Mouse (Mus musculus): ENCODE data around the gene Cflar. TPM values are rescaled to one million over a fixed set of nuclear protein-coding genes. Genes with fewer than 3 reads are reported as not detected.
"Not testable (repeated sequence)": the region's sequence is repeated elsewhere in the genome, so short reads cannot be mapped to it uniquely, and the experiment has no call there.

The Cflar gene
- 43.6 and 45.3 TPM in 2 replicates for polyA plus RNA-seq (2015; fragmentation: Nextera tagmentation; extraction: Ambion mirVana)

DNA sequence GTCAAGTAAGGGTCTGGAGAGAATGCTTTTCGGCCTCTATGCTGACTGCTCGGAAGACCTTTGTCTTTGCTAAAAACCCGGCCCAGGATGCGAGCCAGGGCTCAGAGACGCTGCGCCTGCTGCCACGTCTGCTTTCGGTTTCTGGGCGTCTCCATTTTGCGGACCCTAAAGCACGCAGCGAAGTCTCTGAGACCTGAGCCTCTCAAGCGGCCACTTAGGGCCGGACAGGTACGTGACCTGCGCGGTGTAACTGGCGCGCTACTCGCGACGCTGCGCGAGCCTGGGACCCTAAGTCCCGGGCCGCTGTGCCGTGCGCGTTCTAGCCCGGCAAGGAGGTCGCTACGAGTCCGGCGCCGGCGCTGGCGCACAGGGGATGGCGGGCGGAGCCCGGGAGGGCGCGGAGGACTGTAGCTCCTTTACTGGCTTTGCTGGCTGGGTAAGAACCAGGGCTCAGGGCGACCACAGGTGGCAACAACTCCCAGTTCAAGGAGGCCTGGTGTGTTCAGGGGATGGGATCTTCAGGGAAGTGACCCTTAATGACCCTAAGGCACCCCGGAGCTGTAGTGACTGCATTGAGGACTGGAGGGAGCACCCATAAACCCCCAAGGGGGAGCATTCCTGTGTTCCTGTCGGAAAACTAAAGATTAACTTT is at the start of gene Cflar:
Gene Cflar (plus strand): TSS at position 144 of the 652 bp plus-strand sequence.
- no peaks in the 10 kb centered on the region for H3K27me3 ChIP-seq (ENCODE audit: control insufficient read depth, insufficient read depth, low read length)
- H3K9ac ChIP-seq (ENCODE audit: low read length) = peak within 1 kb of the TSS; percentile 94
- H3K9me3 ChIP-seq (ENCODE audit: control insufficient read depth, low read length) = no peaks in the 10 kb centered on the region
- no peaks in the 10 kb centered on the region for H3K36me3 ChIP-seq (ENCODE audit: control insufficient read depth, insufficient read depth, low read length)
- no peak for TF ChIP-seq CTCF (IDR thresholded peaks at IDR 0.05; ENCODE audit: low read depth)
- TF ChIP-seq EP300 (optimal IDR thresholded peaks at IDR 0.05) = no peak
- peak within 1 kb of the TSS; percentile 70 for H3K4me3 ChIP-seq (ENCODE audit: low read depth, low read length)
- DNase-seq (ENCODE audit: low spot score) = peak; percentile 76
- peak within 1 kb of the TSS; percentile 100 for H3K27ac ChIP-seq (replicated peaks)
- peak; percentile 58 for ATAC-seq (ENCODE audit: low FRiP score, low TSS enrichment)
- no peaks in the 10 kb centered on the region for H3K4me1 ChIP-seq (replicated peaks; ENCODE audit: control insufficient read depth, insufficient read depth)
- H3K4me2 ChIP-seq (replicated peaks; ENCODE audit: low read depth) = peak within 1 kb of the TSS; percentile 55
- under 1% methylated on average over 45 of the region's 45 CpGs for WGBS

DNA sequence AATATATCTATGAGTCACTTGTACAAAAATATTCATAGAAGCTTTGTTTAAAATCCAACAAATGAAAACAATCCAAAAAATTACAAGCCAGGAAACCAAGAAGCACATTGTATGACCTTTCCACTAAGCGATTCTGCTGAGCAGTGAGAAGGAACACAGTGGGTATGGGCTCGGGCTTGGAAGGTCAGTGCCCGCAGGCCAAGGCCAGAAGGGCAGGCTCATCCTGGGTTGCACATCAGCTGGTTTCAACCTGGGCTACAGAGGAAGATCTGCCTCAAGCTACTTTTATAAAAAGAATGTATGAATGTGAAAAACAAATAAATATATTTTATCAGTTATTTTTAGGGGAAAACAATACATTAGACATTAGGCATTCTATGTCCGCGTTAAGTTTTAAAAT is 48.6 kb upstream of the Cflar start:
- WGBS = 92% methylated on average over 5 of the region's 5 CpGs
- H3K27ac ChIP-seq (replicated peaks) = not testable (repeated sequence)

DNA sequence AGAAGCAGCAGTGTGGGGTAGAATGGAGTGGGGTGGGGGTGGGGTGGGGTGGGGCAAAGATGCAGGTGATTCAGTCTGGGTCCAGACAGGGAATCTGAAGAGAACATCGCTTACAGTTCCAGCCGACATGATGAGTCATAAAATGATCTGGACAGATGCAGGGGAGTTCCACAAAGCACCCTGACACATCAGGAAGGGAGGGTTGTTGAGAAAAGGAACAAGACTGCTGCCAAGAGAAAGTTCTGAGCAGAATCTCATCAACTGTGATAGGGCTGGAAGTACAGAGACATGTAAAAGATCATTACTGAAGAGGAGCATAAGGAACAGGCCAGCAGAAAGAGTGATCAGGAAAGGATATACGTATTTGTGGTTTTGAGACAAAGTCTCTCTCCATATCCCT is 47.9 kb upstream of the Cflar start:
- not testable (repeated sequence) for DNase-seq (ENCODE audit: low spot score); H3K4me1 ChIP-seq (replicated peaks; ENCODE audit: control insufficient read depth, insufficient read depth); H3K9me3 ChIP-seq (ENCODE audit: control insufficient read depth, low read length); H3K36me3 ChIP-seq (ENCODE audit: control insufficient read depth, insufficient read depth, low read length); H3K27me3 ChIP-seq (ENCODE audit: control insufficient read depth, insufficient read depth, low read length); H3K27ac ChIP-seq (replicated peaks); H3K4me2 ChIP-seq (replicated peaks; ENCODE audit: low read depth); H3K4me3 ChIP-seq (ENCODE audit: low read depth, low read length); H3K9ac ChIP-seq (ENCODE audit: low read length); ATAC-seq (ENCODE audit: low FRiP score, low TSS enrichment)
- WGBS = 70% methylated on average over 3 of the region's 3 CpGs

More for the DNA sequence above, 48.6 kb upstream of the Cflar start:
- not testable (repeated sequence) for H3K4me3 ChIP-seq (ENCODE audit: low read depth, low read length); H3K4me1 ChIP-seq (replicated peaks; ENCODE audit: control insufficient read depth, insufficient read depth); H3K4me2 ChIP-seq (replicated peaks; ENCODE audit: low read depth); H3K27me3 ChIP-seq (ENCODE audit: control insufficient read depth, insufficient read depth, low read length); ATAC-seq (ENCODE audit: low FRiP score, low TSS enrichment); H3K36me3 ChIP-seq (ENCODE audit: control insufficient read depth, insufficient read depth, low read length); H3K9ac ChIP-seq (ENCODE audit: low read length); DNase-seq (ENCODE audit: low spot score); H3K9me3 ChIP-seq (ENCODE audit: control insufficient read depth, low read length)

DNA sequence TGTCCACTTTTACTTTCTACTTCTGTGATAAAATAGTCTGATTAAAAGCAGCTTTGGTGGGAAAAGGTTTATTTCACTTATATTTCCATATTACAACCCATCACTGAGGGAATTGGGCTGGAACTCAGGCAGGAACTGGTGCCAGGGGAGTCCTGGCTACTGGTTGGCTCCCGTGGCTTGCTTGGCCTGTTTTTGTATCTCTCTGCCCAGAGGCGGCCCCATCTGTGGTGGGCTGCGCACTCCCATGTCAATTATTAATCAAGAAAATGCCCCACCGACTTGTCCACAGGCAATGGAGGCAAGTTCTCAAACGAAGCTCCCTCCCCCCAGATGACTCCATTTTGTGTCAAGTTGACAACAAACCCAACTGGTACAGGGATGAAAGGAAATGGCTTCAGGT is 43.1 kb upstream of the Cflar start:
- WGBS = 78% methylated on average over 5 of the region's 5 CpGs
- Histone ChIP-seq H3K4me3 (ENCODE audit: low read depth, low read length) (no peak overlapping the region), H3K9ac (ENCODE audit: low read length) (no peak overlapping the region), H3K27ac (replicated peaks) (no peak overlapping the region), H3K9me3 (ENCODE audit: control insufficient read depth, low read length) (no peaks in the 10 kb centered on the region), H3K4me2 (replicated peaks; ENCODE audit: low read depth) (no peak overlapping the region), H3K27me3 (ENCODE audit: control insufficient read depth, insufficient read depth, low read length) (no peaks in the 10 kb centered on the region), H3K4me1 (replicated peaks; ENCODE audit: control insufficient read depth, insufficient read depth) (no peaks in the 10 kb centered on the region), H3K36me3 (ENCODE audit: control insufficient read depth, insufficient read depth, low read length) (no peaks in the 10 kb centered on the region)
- no peak for DNase-seq (ENCODE audit: low spot score)
- no peak for TF ChIP-seq CTCF (IDR thresholded peaks at IDR 0.05; ENCODE audit: low read depth)
- no peak for TF ChIP-seq EP300 (optimal IDR thresholded peaks at IDR 0.05)
- ATAC-seq (ENCODE audit: low FRiP score, low TSS enrichment) = no peak

DNA sequence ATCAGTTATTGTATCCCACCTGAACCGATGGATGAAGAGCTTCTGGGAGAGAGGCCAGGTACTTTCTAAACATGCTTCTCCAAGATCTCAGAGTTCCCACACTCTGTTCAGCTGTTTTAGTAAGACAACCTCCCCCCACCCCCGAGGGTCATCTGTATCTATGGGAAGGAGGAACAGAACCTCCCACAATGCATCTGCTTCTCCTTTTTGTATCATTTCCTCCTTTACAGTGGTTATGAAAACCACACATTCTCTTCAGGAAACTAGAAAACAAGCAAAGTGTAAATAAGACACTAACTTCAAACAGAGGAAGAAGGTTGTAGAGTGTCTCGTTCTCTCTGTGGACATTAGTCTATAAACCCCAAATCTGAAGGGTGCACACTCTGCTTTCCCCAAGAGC is 41.7 kb upstream of the Cflar start:
- H3K27me3 ChIP-seq (ENCODE audit: control insufficient read depth, insufficient read depth, low read length) = not testable (repeated sequence)

DNA sequence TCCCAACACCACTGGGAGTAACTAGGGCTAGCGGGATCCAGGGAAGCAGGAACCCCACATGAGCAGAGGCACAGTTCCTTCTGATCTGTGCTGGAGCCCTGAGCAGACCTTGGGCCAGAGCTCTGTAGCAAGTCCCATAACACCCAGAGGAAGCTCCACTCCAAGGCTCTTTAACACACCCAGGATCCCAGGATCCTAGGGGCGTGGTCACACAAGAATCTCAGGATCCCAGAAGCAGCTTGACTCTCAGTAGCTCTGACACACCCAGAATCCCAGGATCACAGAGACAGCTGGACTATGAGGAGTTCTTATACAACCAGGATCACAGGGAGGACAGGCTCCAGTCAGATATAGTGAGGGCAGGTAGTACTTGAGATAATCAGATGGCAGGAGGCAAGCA is 39.2 kb upstream of the Cflar start:
- ATAC-seq (ENCODE audit: low FRiP score, low TSS enrichment) (no peak), DNase-seq (ENCODE audit: low spot score) (no peak)
- WGBS = 89% methylated on average over 2 of the region's 2 CpGs
- H3K4me2 ChIP-seq (replicated peaks; ENCODE audit: low read depth) = no peak overlapping the region
- H3K36me3 ChIP-seq (ENCODE audit: control insufficient read depth, insufficient read depth, low read length) = no peaks in the 10 kb centered on the region
- no peak for TF ChIP-seq EP300 (optimal IDR thresholded peaks at IDR 0.05)
- no peak for TF ChIP-seq CTCF (IDR thresholded peaks at IDR 0.05; ENCODE audit: low read depth)
- H3K27me3 ChIP-seq (ENCODE audit: control insufficient read depth, insufficient read depth, low read length) = no peaks in the 10 kb centered on the region
- H3K9ac ChIP-seq (ENCODE audit: low read length) = no peak overlapping the region
- H3K4me1 ChIP-seq (replicated peaks; ENCODE audit: control insufficient read depth, insufficient read depth) = no peaks in the 10 kb centered on the region
- H3K9me3 ChIP-seq (ENCODE audit: control insufficient read depth, low read length) = no peaks in the 10 kb centered on the region
- H3K4me3 ChIP-seq (ENCODE audit: low read depth, low read length) = no peak overlapping the region
- no peak overlapping the region for H3K27ac ChIP-seq (replicated peaks)

More for the DNA sequence above, 41.7 kb upstream of the Cflar start:
- not testable (repeated sequence) for H3K9ac ChIP-seq (ENCODE audit: low read length); H3K4me1 ChIP-seq (replicated peaks; ENCODE audit: control insufficient read depth, insufficient read depth); H3K27ac ChIP-seq (replicated peaks); H3K9me3 ChIP-seq (ENCODE audit: control insufficient read depth, low read length); H3K36me3 ChIP-seq (ENCODE audit: control insufficient read depth, insufficient read depth, low read length); H3K4me3 ChIP-seq (ENCODE audit: low read depth, low read length); DNase-seq (ENCODE audit: low spot score); ATAC-seq (ENCODE audit: low FRiP score, low TSS enrichment); H3K4me2 ChIP-seq (replicated peaks; ENCODE audit: low read depth)
- 75% methylated on average over 3 of the region's 3 CpGs for WGBS
